Mouse (Mus musculus) lung, postnatal 0 days (tissue): ENCODE measurements around the gene Ddx23.

Source experiments
- CTCF ChIP-seq: IDR thresholded peaks from 2 replicates; pipeline ENCODE4 v1.5.1; 2016; ENCODE audit warnings: antibody characterized with exemption, mild to moderate bottlenecking
- EP300 ChIP-seq: IDR thresholded peaks from 2 replicates; pipeline ENCODE4 v1.6.1; 2016; ENCODE audit warnings: antibody characterized with exemption, mild to moderate bottlenecking, control low read depth

GRCm38 (mm10) chr15:98674994-98675545 is 12.4 kb upstream of the Ddx23 start:
- TF ChIP-seq CTCF (no peak), EP300 (no peak)
